Mouse (Mus musculus): ENCODE measurements around the gene Ndrg2.

GRCm38 (mm10) chr14:51960316-51960715 lies 46.4 kb upstream of the Ndrg2 start:
- TF ChIP-seq POLR2A (IDR thresholded peaks at IDR 0.05; ENCODE audit: borderline replicate concordance, control insufficient read depth, low read depth, low read length), result no peak
- TF ChIP-seq CTCF (IDR thresholded peaks at IDR 0.05; ENCODE audit: control insufficient read depth, insufficient read depth, low read length), result no peak
